Mouse (Mus musculus): Measurements from ENCODE around the gene Gm49322. TPM values are rescaled to one million over a fixed set of nuclear protein-coding genes. Genes with fewer than 3 reads are reported as not detected.

The Gm49322 gene
- polyA plus RNA-seq, 1 experiment from 2014 or later = 3.1 TPM

GRCm38 (mm10) chr10:80664197-80665015 lies 58.6 kb downstream of the Gm49322 start:
- no peaks in the 10 kb centered on the region for H3K9me3 ChIP-seq (ENCODE audit: control insufficient read depth, low read length)
- DNase-seq (ENCODE audit: low spot score) (no peak), ATAC-seq (ENCODE audit: insufficient read depth, low FRiP score, low TSS enrichment) (no peak)
- no peak overlapping the region for H3K4me3 ChIP-seq (ENCODE audit: low read depth, low read length)
- H3K9ac ChIP-seq (ENCODE audit: low read length) = no peak overlapping the region; the same call in 1 of the 2 replicates
- H3K27ac ChIP-seq (ENCODE audit: low read depth, low read length) = no peak overlapping the region
- whole genome bisulfite sequencing = 45% methylated on average over 16 of the region's 16 CpGs
- no peak overlapping the region for H3K4me2 ChIP-seq (ENCODE audit: low read depth)
- H3K27me3 ChIP-seq (ENCODE audit: control insufficient read depth, insufficient read depth, low read length) = no peaks in the 10 kb centered on the region
- 0 out of 2 replicates have a peak, but pooled peaks cover 4% of the 10 kb centered on the region for H3K4me1 ChIP-seq (ENCODE audit: control insufficient read depth, insufficient read depth, low read length)
- H3K36me3 ChIP-seq (ENCODE audit: control insufficient read depth, insufficient read depth, low read length) = peaks cover 26% of the 10 kb centered on the region

DNA sequence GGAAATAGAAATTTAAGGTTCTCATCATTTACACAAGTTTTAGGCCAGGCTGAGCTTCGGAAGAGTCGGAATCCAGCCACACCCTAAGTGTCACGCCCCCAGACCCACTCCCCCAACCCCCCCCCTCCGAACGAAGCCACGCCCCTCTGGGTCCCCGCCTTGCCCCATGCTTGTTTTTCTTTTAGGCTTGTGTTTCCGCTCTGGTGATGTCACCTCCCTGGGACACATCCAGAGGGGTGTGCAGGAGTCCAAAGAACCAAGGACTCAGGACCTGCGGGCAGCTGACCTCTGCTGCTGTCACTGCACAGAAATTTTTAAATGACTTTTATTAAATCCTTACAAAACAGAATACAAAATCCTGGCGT lies 59.2 kb downstream of the Gm49322 start:
- no peak for DNase-seq (ENCODE audit: low spot score)
- H3K4me3 ChIP-seq (ENCODE audit: low read depth, low read length) = no peak overlapping the region
- H3K27ac ChIP-seq (ENCODE audit: low read depth, low read length) = no peak overlapping the region
- WGBS = 21% methylated on average over 10 of the region's 10 CpGs
- no peak overlapping the region for H3K4me2 ChIP-seq (ENCODE audit: low read depth)
- ATAC-seq (ENCODE audit: insufficient read depth, low FRiP score, low TSS enrichment) = no peak
- no peaks in the 10 kb centered on the region for H3K27me3 ChIP-seq (ENCODE audit: control insufficient read depth, insufficient read depth, low read length)
- 0 out of 2 replicates have a peak, but pooled peaks cover 4% of the 10 kb centered on the region for H3K4me1 ChIP-seq (ENCODE audit: control insufficient read depth, insufficient read depth, low read length)
- peaks cover 29% of the 10 kb centered on the region for H3K36me3 ChIP-seq (ENCODE audit: control insufficient read depth, insufficient read depth, low read length)
- no peaks in the 10 kb centered on the region for H3K9me3 ChIP-seq (ENCODE audit: control insufficient read depth, low read length)
- H3K9ac ChIP-seq (ENCODE audit: low read length) = no peak overlapping the region

Small RNA genes lying within 50 kb of the gene (microRNA-seq; reads per million reads assigned to microRNA genes)
- not detected for gene Mir6912

Other genes with a start within 250 kb of the Gm49322 start
- gene Plk5, start 249.6 kb upstream of the Gm49322 start, polyA plus RNA-seq (2014; fragmentation: Nextera tagmentation; extraction: Ambion mirVana) = 0.17 TPM in 1 of 2 replicates, not detected in the other
- gene Mex3d, start 218.4 kb upstream of the Gm49322 start, polyA plus RNA-seq (2014; fragmentation: Nextera tagmentation; extraction: Ambion mirVana) = 12.6 and 15.5 TPM in 2 replicates
- gene Mbd3, start 206.5 kb upstream of the Gm49322 start, polyA plus RNA-seq (2014; fragmentation: Nextera tagmentation; extraction: Ambion mirVana) = 262 and 271 TPM in 2 replicates
- 494 and 521 TPM in 2 replicates for gene Uqcr11, start 199.2 kb upstream of the Gm49322 start, polyA plus RNA-seq (2014; fragmentation: Nextera tagmentation; extraction: Ambion mirVana)
- 177 and 178 TPM in 2 replicates for gene Tcf3, start 172.4 kb upstream of the Gm49322 start, polyA plus RNA-seq (2014; fragmentation: Nextera tagmentation; extraction: Ambion mirVana)
- 1.3 and 1.4 TPM in 2 replicates for gene Onecut3, start 111.2 kb upstream of the Gm49322 start, polyA plus RNA-seq (2014; fragmentation: Nextera tagmentation; extraction: Ambion mirVana)
- gene Atp8b3, start 66.9 kb upstream of the Gm49322 start, polyA plus RNA-seq (2014; fragmentation: Nextera tagmentation; extraction: Ambion mirVana) = 0.84 and 0.96 TPM in 2 replicates
- gene Rexo1, start 44.5 kb upstream of the Gm49322 start, polyA plus RNA-seq (2014; fragmentation: Nextera tagmentation; extraction: Ambion mirVana) = 30.7 and 31.4 TPM in 2 replicates
- 4.5 and 5.5 TPM in 2 replicates for gene Klf16, start 28.7 kb upstream of the Gm49322 start, polyA plus RNA-seq (2014; fragmentation: Nextera tagmentation; extraction: Ambion mirVana)
- 119 and 120 TPM in 2 replicates for gene Abhd17a, start 15.7 kb upstream of the Gm49322 start, polyA plus RNA-seq (2014; fragmentation: Nextera tagmentation; extraction: Ambion mirVana)
- 72.1 and 77.7 TPM in 2 replicates for gene Scamp4, start 3.1 kb upstream of the Gm49322 start, polyA plus RNA-seq (2014; fragmentation: Nextera tagmentation; extraction: Ambion mirVana)
- gene Adat3, start 3.1 kb upstream of the Gm49322 start, polyA plus RNA-seq (2014; fragmentation: Nextera tagmentation; extraction: Ambion mirVana) = 8.0 and 10.9 TPM in 2 replicates
- 117 TPM in 2 replicates for gene Csnk1g2, start 16.8 kb downstream of the Gm49322 start, polyA plus RNA-seq (2014; fragmentation: Nextera tagmentation; extraction: Ambion mirVana)
- 71.1 and 78.8 TPM in 2 replicates for gene Btbd2, start 51.0 kb downstream of the Gm49322 start, polyA plus RNA-seq (2014; fragmentation: Nextera tagmentation; extraction: Ambion mirVana)
- 79.5 and 85.5 TPM in 2 replicates for gene Mknk2, start 72.1 kb downstream of the Gm49322 start, polyA plus RNA-seq (2014; fragmentation: Nextera tagmentation; extraction: Ambion mirVana)
- gene Mob3a, start 96.0 kb downstream of the Gm49322 start, polyA plus RNA-seq (2014; fragmentation: Nextera tagmentation; extraction: Ambion mirVana) = 58.9 and 60.3 TPM in 2 replicates
- gene Izumo4, start 96.2 kb downstream of the Gm49322 start, polyA plus RNA-seq (2014; fragmentation: Nextera tagmentation; extraction: Ambion mirVana) = 10.6 and 11.5 TPM in 2 replicates
- 69.3 and 79.1 TPM in 2 replicates for gene Ap3d1, start 136.2 kb downstream of the Gm49322 start, polyA plus RNA-seq (2014; fragmentation: Nextera tagmentation; extraction: Ambion mirVana)
- 23.9 and 24.3 TPM in 2 replicates for gene Dot1l, start 149.2 kb downstream of the Gm49322 start, polyA plus RNA-seq (2014; fragmentation: Nextera tagmentation; extraction: Ambion mirVana)
- 96.6 and 101 TPM in 2 replicates for gene Sf3a2, start 192.2 kb downstream of the Gm49322 start, polyA plus RNA-seq (2014; fragmentation: Nextera tagmentation; extraction: Ambion mirVana)
- gene Plekhj1, start 192.6 kb downstream of the Gm49322 start, polyA plus RNA-seq (2014; fragmentation: Nextera tagmentation; extraction: Ambion mirVana) = 150 and 153 TPM in 2 replicates
- not detected in 2 replicates for gene Amh, start 199.2 kb downstream of the Gm49322 start, polyA plus RNA-seq (2014; fragmentation: Nextera tagmentation; extraction: Ambion mirVana)
- gene Jsrp1, start 207.5 kb downstream of the Gm49322 start, polyA plus RNA-seq (2014; fragmentation: Nextera tagmentation; extraction: Ambion mirVana) = 1.6 and 1.9 TPM in 2 replicates
- gene Oaz1, start 220.6 kb downstream of the Gm49322 start, polyA plus RNA-seq (2014; fragmentation: Nextera tagmentation; extraction: Ambion mirVana) = 1,810 and 1,847 TPM in 2 replicates
- gene Lingo3, start 238.0 kb downstream of the Gm49322 start, polyA plus RNA-seq (2014; fragmentation: Nextera tagmentation; extraction: Ambion mirVana) = 0.40 and 0.66 TPM in 2 replicates
- gene Lsm7, start 249.2 kb downstream of the Gm49322 start, polyA plus RNA-seq (2014; fragmentation: Nextera tagmentation; extraction: Ambion mirVana) = 305 and 307 TPM in 2 replicates
- 31.2 and 34.2 TPM in 2 replicates for gene Sppl2b, start 249.3 kb downstream of the Gm49322 start, polyA plus RNA-seq (2014; fragmentation: Nextera tagmentation; extraction: Ambion mirVana)